Mouse (Mus musculus) bone marrow, adult 2 months (tissue): ENCODE measurements around the gene Ttc7b. TPM values are rescaled to one million over a fixed set of nuclear protein-coding genes. Genes with fewer than 3 reads are reported as not detected.

Experiments
- H3K27ac ChIP-seq: fragments of 200-500 bp; 2 replicates; pipeline ENCODE4 v1.5.1; 2012; ENCODE audit warnings: low read depth, mild to moderate bottlenecking, control low read depth, inconsistent platforms, low read length; ENCODE audit not compliant: control insufficient read depth, poor library complexity, insufficient read depth
- H3K4me1 ChIP-seq: fragments of 200-500 bp; 2 replicates; pipeline ENCODE4 v1.6.1; 2011; ENCODE audit warnings: low read length; ENCODE audit not compliant: control insufficient read depth, insufficient read depth
- H3K4me3 ChIP-seq: fragments of 200-500 bp; replicated peaks from 2 replicates; pipeline ENCODE3; 2011; ENCODE audit warnings: mild to moderate bottlenecking, low read depth, low read length, control low read depth; ENCODE audit not compliant: control insufficient read depth
- CTCF ChIP-seq: fragments of 200-500 bp; IDR thresholded peaks from 2 replicates; pipeline ENCODE4 v1.5.1; 2011; ENCODE audit warnings: low read length, control low read depth; ENCODE audit not compliant: control insufficient read depth, insufficient read depth
- POLR2A ChIP-seq: fragments of 200-500 bp; IDR thresholded peaks from 2 replicates; pipeline ENCODE4 v1.6.1; 2011; ENCODE audit warnings: low read depth, mild to moderate bottlenecking, control low read depth, low read length, borderline replicate concordance; ENCODE audit not compliant: control insufficient read depth
- WGBS: fragments of 180-500 bp; shearing (Covaris S2); methylation state at CpG from one replicate; pipeline ENCODE4 v1.1.7; 2018; 5-methylcytosine and 5-hydroxymethylcytosine counted together
- polyA plus RNA-seq: library from polyadenylated mRNA; stranded (reverse); fragments of >200 nt; gene quantifications from 2 replicates; pipeline ENCODE4 v1.2.4, GENCODE M21; 2011; ENCODE audit warnings: low replicate concordance; ENCODE audit not compliant: missing spikeins, insufficient read depth, insufficient read length

The Ttc7b gene
- polyA plus RNA-seq, 1 experiment: 26.5 TPM

GRCm38 (mm10) chr12:100474661-100475321 is 45.8 kb downstream of the Ttc7b start:
- no peak for TF ChIP-seq CTCF
- Histone ChIP-seq H3K4me3 (no peak overlapping the region), H3K4me1 (peaks cover 2% of the 10 kb centered on the region; the same call in 1 of the 2 replicates), H3K27ac (no peak overlapping the region)
- 61% methylated on average over 3 of the region's 3 CpGs for WGBS

GRCm38 (mm10) chr12:100470295-100470694 is 50.3 kb downstream of the Ttc7b start:
- H3K4me3 ChIP-seq: no peak overlapping the region
- WGBS: 84% methylated on average over 9 of the region's 9 CpGs
- no peak for TF ChIP-seq POLR2A
- no peak for TF ChIP-seq CTCF
- no peaks in the 10 kb centered on the region for H3K4me1 ChIP-seq
- H3K27ac ChIP-seq: no peak overlapping the region

GRCm38 (mm10) chr12:100469503-100470293 is 50.9 kb downstream of the Ttc7b start:
- no peak overlapping the region for H3K4me3 ChIP-seq
- no peak for TF ChIP-seq CTCF
- no peak for TF ChIP-seq POLR2A
- H3K27ac ChIP-seq: no peak overlapping the region
- no peaks in the 10 kb centered on the region for H3K4me1 ChIP-seq
- 86% methylated on average over 7 of the region's 7 CpGs for WGBS

- no peaks in the 10 kb centered on the region for H3K4me1 ChIP-seq
- WGBS: 69% methylated on average over 3 of the region's 4 CpGs
- H3K27ac ChIP-seq: no peak overlapping the region
- TF ChIP-seq POLR2A (no peak), CTCF (no peak)
- no peak overlapping the region for H3K4me3 ChIP-seq
Observed at GRCm38 (mm10) chr12:100465101-100465715, 55.4 kb downstream of the Ttc7b start.

- no peak overlapping the region for H3K27ac ChIP-seq
- WGBS: 88% methylated on average over 7 of the region's 7 CpGs
- no peaks in the 10 kb centered on the region for H3K4me1 ChIP-seq
- TF ChIP-seq CTCF: no peak
- no peak for TF ChIP-seq POLR2A
- no peak overlapping the region for H3K4me3 ChIP-seq
Observed at GRCm38 (mm10) chr12:100457701-100458100, 62.9 kb downstream of the Ttc7b start.

- Histone ChIP-seq H3K4me3 (no peak overlapping the region), H3K4me1 (no peaks in the 10 kb centered on the region), H3K27ac (no peak overlapping the region)
- no peak for TF ChIP-seq CTCF
- no peak for TF ChIP-seq POLR2A
- WGBS: 77% methylated on average over 10 of the region's 10 CpGs
Observed at GRCm38 (mm10) chr12:100456257-100456975, 64.2 kb downstream of the Ttc7b start.

GRCm38 (mm10) chr12:100455453-100455852 is 65.2 kb downstream of the Ttc7b start:
- whole genome bisulfite sequencing: 80% methylated on average over 2 of the region's 2 CpGs

More at GRCm38 (mm10) chr12:100455453-100455852, 65.2 kb downstream of the Ttc7b start:
- TF ChIP-seq POLR2A (no peak), CTCF (no peak)
- Histone ChIP-seq H3K27ac (no peak overlapping the region), H3K4me3 (no peak overlapping the region), H3K4me1 (no peaks in the 10 kb centered on the region)
